Mouse (Mus musculus): ENCODE results near the gene Lasp1.

The Lasp1 gene

GRCm38 (mm10) chr11:97796910-97797309 is 1.9 kb upstream of the Lasp1 start:
- peak; percentile 66 for DNase-seq (ENCODE audit: low read depth, low spot score)

- DNase-seq (ENCODE audit: low read depth, low spot score): no peak
Measured at GRCm38 (mm10) chr11:97797369-97798082, 1.3 kb upstream of the Lasp1 start.

GRCm38 (mm10) chr11:97798083-97798435 is 741 bp upstream of the Lasp1 start:
- DNase-seq (ENCODE audit: low read depth, low spot score): no peak

GRCm38 (mm10) chr11:97799146-97799993 is 570 bp downstream of the Lasp1 start:
- DNase-seq (ENCODE audit: low read depth, low spot score): peak; percentile 78

- DNase-seq (ENCODE audit: low read depth, low spot score): peak; percentile 69
Measured at GRCm38 (mm10) chr11:97799994-97800690, 1.3 kb downstream of the Lasp1 start.

- DNase-seq (ENCODE audit: low read depth, low spot score): no peak
Measured at GRCm38 (mm10) chr11:97800691-97801408, 2.0 kb downstream of the Lasp1 start.

GRCm38 (mm10) chr11:97801409-97802193 is 2.8 kb downstream of the Lasp1 start:
- peak; percentile 60 for DNase-seq (ENCODE audit: low read depth, low spot score)

- no peak for DNase-seq (ENCODE audit: low read depth, low spot score)
Measured at GRCm38 (mm10) chr11:97802194-97802470, 3.3 kb downstream of the Lasp1 start.

- no peak for DNase-seq (ENCODE audit: low read depth, low spot score)
Measured at GRCm38 (mm10) chr11:97802495-97802894, 3.7 kb downstream of the Lasp1 start.

GRCm38 (mm10) chr11:97803847-97804246 is 5.0 kb downstream of the Lasp1 start:
- no peak for DNase-seq (ENCODE audit: low read depth, low spot score)

GRCm38 (mm10) chr11:97804841-97805661 is 6.3 kb downstream of the Lasp1 start:
- DNase-seq (ENCODE audit: low read depth, low spot score): no peak

- no peak for DNase-seq (ENCODE audit: low read depth, low spot score)
Measured at GRCm38 (mm10) chr11:97805662-97806612, 7.1 kb downstream of the Lasp1 start.

- DNase-seq (ENCODE audit: low read depth, low spot score): no peak
Measured at GRCm38 (mm10) chr11:97806613-97806964, 7.8 kb downstream of the Lasp1 start.

- no peak for DNase-seq (ENCODE audit: low read depth, low spot score)
Measured at GRCm38 (mm10) chr11:97807626-97808025, 8.8 kb downstream of the Lasp1 start.

GRCm38 (mm10) chr11:97808093-97808492 is 9.3 kb downstream of the Lasp1 start:
- peak; percentile 82 for DNase-seq (ENCODE audit: low read depth, low spot score)

GRCm38 (mm10) chr11:97808621-97809234 is 9.9 kb downstream of the Lasp1 start:
- DNase-seq (ENCODE audit: low read depth, low spot score): no peak

GRCm38 (mm10) chr11:97809235-97810121 is 10.7 kb downstream of the Lasp1 start:
- no peak for DNase-seq (ENCODE audit: low read depth, low spot score)

- DNase-seq (ENCODE audit: low read depth, low spot score): no peak
Measured at GRCm38 (mm10) chr11:97810356-97810755, 11.6 kb downstream of the Lasp1 start.

Data from mesoderm, embryonic 11.5 days (tissue).